Mouse (Mus musculus) T-cell, adult 2 months (primary cell): Measurements from ENCODE around the gene Ubac2.
"Not testable (repeated sequence)": the region's sequence is repeated elsewhere in the genome, so short reads cannot be mapped to it uniquely, and the experiment has no call there.

ENCODE experiments used
- DNase-seq: peaks from one replicate; pipeline ENCODE4 v3.0.0; 2022; ENCODE audit warnings: low spot score

Ubac2 gene

GRCm38 (mm10) chr14:122052896-122053635, 174.6 kb downstream of the Ubac2 start:
- DNase-seq: peak; percentile 57

DNA sequence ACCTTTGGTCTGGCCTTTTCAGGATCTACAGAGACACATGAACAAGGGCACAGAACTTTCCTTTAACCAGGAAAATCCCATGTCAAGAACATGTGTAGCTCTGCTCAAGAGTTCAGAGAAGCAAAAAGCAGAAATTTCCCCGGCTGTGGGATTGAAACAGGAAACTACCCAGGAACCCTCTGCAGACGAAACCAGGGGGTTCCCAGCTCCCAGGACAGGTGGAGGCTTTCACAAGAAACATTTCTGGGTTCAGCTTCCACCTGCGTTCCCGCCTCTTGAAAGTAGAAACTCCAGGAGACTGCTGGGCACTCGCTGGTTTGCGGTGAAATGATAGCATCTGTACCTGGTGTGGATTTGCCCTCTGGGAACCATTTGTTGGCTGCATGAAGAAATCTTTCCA, 178.5 kb downstream of the Ubac2 start:
- DNase-seq: no peak

- peak; percentile 34 for DNase-seq
These were observed 179.5 kb downstream of the Ubac2 start for GRCm38 (mm10) chr14:122057941-122058346.

DNA sequence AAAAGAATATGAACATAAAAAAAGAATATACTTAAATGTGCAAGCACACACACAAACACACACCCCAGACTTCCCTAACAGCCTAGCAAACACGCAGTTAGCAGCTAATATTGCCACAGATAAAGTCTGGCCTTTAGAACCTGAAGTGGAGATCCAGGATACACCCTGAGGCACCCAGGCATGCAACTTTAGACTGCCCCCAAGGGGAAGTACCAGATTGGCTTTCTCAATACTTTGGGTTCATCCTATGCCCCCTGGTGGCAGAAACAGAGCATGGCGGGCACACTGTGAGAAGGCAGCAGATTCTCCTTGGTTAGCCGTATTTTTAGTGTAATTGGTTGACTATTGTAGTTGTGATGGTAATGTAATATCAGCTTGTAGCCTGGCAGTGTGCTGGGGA, 182.2 kb downstream of the Ubac2 start:
- DNase-seq: peak; percentile 89

DNA sequence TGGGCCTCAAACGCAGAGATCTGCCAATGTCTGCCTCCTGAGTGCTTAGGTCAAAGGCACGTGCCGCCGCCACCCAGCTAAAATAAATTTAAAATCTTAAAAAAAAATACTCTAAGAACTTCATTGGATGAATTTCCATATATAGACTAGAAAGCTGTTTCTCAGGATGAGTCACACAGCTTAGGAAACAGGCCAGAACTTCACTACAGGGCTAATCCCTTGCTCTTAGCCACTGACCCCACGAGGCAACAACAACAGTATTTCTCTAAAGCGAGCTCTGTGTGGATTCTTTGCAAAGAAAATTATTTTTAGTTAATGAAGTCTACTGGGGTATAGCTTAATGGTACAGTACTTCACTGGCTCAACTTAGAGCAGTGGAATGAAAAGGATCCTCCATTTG, 183.0 kb downstream of the Ubac2 start:
- no peak for DNase-seq

GRCm38 (mm10) chr14:122062411-122063090, 184.1 kb downstream of the Ubac2 start:
- peak; percentile 66 for DNase-seq

DNA sequence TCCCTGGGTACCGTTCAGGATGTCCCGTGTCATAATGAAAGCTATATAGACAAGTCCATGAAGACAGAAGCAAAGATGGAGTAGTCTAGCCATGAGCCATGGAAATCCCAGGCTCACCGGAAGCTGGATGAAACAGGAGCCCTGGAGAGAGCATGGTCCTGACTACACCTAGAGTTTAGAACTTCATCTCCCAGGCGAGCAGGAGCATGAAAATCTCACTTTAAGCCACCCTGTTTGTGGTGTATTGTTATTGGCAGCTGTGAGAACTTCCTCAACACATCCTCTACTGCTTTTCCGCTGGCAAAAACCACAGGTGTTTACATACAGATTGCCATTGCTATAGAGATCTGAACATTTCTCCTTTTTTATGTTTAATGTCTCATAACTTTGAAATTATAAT, 185.2 kb downstream of the Ubac2 start:
- peak; percentile 75 for DNase-seq

DNA sequence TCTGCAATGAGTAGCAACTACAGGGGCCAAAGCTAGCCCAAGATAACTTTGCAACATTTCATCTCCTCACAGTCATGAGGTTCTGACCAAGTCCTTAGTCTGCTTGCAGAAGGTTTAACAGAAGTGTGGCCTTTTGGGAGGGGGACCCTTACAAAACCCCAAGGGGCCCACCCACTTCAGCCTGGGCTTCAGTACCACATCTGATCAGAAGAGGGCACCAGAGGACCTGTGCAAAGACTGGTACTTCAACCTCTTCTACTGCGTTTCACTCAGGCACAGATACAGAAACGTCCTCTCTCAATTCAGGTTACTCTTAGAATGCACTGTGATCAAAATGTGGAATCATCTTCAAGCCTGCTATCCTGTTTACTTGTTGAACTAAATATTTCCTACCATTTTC, 186.1 kb downstream of the Ubac2 start:
- DNase-seq: peak; percentile 74

- DNase-seq: peak; percentile 82
These were observed 187.8 kb downstream of the Ubac2 start for GRCm38 (mm10) chr14:122066243-122066642.

- not testable (repeated sequence) for DNase-seq
These were observed 189.6 kb downstream of the Ubac2 start for GRCm38 (mm10) chr14:122068036-122068435.

- DNase-seq: no peak
These were observed 190.6 kb downstream of the Ubac2 start for GRCm38 (mm10) chr14:122068801-122069695.

DNA sequence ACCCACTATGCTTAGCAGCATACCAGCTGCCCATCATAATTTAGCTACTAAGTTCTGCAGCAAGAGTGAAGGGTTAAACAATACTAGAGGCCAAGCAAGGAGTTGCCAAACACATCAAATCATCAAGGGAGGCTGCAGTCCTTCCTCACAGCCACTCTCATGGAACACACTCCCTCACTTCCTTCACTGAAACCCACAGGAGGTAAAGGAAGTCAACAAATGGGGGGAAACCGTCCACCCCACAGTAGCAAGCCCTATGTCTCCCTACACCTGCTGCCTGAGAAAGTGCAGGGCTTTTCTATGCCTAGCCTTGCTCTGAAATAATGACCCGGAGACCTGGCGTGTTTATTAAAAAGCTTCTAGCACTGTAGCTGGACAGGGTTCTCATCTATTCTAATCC, 191.5 kb downstream of the Ubac2 start:
- peak; percentile 53 for DNase-seq
